Mouse (Mus musculus) erythroblast, adult 5-6 weeks (primary cell): ENCODE results near the gene Ctbp1. TPM values are rescaled to one million over a fixed set of nuclear protein-coding genes. Genes with fewer than 3 reads are reported as not detected.

Experiments used
- ATAC-seq: replicated peaks from 2 replicates; pipeline ENCODE4 v1.8.0; 2016; ENCODE audit warnings: moderate number of reproducible peaks, mild to moderate bottlenecking, moderate TSS enrichment, inconsistent platforms; ENCODE audit not compliant: poor library complexity, low FRiP score, severe bottlenecking
- total RNA-seq, 2 experiments: library from RNA; stranded (forward) in 1 of 2; stranded (reverse) in 1 of 2; fragments of 150-400 nt in 1 of 2; fragments of 200-764, 138-1000 nt in 1 of 2; gene quantifications; 2 replicates each; pipeline versions ENCODE4 v1.2.3 to v1.2.4; 2015 to 2017; ENCODE audit warnings: low replicate concordance in 2 of 2

Ctbp1 gene
- total RNA-seq (2015; ENCODE audit: low replicate concordance) (54.0 and 58.3 TPM in 2 replicates), total RNA-seq (2017; ENCODE audit: low replicate concordance) (55.8 and 90.1 TPM in 2 replicates)

GRCm38 (mm10) chr5:33274953-33275454 lies at the start of gene Ctbp1:
TSS of gene Ctbp1 (minus strand) at chr5:33274994.
- ATAC-seq: peak; percentile 54

DNA sequence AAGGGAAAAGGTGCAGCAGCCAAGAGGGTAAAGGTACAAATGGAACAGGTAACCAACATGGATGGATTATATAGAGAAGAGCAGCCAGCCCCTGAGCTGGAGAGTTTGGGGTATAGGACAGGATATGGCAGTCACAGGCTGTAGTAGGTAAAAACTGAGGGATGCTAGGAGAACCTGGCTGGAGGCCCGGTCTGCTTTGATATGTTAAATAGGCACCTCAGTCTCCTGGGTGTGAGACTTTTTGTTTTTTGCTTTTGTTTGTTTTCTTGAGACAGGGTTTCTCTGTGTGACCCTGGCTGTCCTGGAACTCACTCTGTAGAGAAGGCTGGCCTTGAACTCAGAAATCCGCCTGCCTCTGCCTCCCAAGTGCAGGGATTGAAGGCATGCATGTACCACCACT lies 49.7 kb upstream of the Ctbp1 start:
- ATAC-seq: no peak

DNA sequence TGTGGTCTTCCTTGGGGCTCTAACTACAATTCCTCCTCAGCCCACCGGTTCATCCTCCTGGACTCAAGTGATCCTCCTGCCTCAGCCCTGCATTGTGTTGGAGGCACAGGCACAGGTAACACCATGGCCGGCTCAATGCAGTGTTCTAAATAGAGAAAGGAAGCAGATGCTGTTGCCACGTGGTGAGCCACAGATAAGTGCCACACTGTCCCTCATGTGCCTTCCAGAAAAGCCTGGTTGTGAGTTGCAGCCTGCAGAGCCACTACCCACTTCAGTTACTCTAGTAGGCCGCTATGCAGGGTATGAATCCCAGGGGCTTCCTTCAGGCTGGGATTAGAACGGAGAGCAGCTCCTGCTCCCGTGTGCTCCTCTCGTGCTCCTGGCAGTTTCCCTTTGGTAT lies 37.4 kb upstream of the Ctbp1 start:
- no peak for ATAC-seq

- ATAC-seq: peak; percentile 78
Measured at GRCm38 (mm10) chr5:33310704-33311462, 36.1 kb upstream of the Ctbp1 start.

- ATAC-seq: no peak
Measured at GRCm38 (mm10) chr5:33301801-33302200, 27.0 kb upstream of the Ctbp1 start.

GRCm38 (mm10) chr5:33297164-33297563 lies 22.4 kb upstream of the Ctbp1 start:
- ATAC-seq: 0 out of 2 replicates have a peak, but pooled peaks have one; percentile 44

DNA sequence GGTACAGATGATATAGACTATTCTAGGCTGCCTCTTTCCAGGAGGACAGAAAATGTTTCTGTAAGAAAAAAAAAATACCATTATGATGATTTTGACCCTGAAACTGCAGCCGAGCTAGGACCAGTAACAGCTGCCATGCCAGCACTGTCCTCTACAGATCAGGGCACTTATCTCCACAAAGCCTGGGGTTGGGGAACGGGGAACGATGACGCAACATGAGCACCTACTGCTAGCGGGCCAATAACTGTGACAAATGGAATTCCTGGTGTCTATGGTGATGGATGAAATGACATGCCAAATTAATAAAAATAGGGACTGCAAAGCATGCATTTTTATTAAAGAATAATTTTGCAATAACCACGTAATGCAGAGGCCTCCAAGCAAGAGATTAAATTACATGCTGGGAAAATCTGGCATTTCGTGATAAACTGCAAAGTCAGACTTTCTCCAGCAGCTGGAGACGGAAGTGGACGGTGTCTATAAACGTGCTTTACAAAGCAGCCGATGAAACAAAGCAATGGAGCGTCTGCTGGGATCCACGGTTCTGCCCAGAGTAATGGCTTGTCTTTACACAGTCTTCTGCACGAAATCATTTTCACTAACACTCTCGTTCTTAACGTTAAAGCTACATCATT lies 19.1 kb upstream of the Ctbp1 start:
- no peak for ATAC-seq

GRCm38 (mm10) chr5:33283951-33284350 lies 9.2 kb upstream of the Ctbp1 start:
- no peak for ATAC-seq

DNA sequence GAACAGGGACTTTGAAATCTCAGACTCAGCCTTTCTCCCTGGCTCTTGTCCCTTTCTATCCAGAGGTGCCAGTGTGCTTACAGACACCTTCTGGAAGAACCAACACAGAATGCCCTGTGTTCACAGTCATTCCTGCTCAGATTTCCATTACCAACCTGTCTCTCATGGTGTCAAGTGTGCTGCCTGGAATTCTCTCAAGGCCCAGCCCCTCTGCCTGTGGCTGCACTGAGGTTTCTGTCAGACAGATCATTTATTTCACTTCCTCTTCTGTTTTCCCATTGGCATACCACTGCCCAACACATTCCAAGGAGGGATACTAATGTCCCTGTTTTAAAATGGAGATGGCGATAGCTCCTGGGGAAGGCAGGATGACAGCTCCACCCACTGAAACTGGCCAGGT lies 6.6 kb upstream of the Ctbp1 start:
- ATAC-seq: no peak

GRCm38 (mm10) chr5:33278950-33279349 lies 4.2 kb upstream of the Ctbp1 start:
- no peak for ATAC-seq

DNA sequence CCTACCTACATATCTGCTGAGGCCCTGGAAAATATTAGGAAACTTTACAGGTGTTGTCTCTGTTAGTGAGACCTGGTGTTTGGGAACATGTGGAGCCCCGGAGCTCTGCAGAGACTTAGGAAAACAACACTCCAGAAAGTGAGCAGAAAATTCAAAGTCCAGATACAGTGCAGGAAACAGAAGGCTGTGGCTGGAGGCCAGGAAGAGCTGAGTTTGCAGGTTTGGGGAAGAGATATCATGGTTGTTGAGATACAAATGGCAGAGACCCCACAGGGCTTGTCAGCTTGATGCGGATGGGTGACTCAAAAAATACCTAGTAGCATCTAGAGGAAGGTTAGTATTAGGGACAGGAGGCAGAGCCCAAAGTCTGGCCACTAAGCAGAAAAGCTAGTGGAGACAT lies 2.5 kb upstream of the Ctbp1 start:
- no peak for ATAC-seq

- ATAC-seq: no peak
Measured at GRCm38 (mm10) chr5:33275754-33276153, 960 bp upstream of the Ctbp1 start.

- peak; percentile 69 for ATAC-seq
Measured at GRCm38 (mm10) chr5:33274085-33274952, 475 bp downstream of the Ctbp1 start.

DNA sequence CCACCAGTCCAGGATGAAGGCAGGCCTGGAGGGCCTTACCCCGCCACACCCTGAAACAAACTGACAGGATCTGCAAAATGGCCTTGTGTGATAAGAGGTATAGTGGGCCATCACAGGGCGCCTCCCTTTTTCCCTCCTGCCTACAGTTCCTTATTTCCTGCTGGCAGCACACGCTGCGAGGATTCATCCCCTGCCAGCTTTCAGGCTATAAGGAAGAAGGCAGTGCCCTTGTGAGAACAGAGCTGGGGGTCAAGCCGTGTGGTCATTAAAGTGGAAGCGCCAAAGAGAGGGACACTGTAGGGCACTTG lies 1.1 kb downstream of the Ctbp1 start:
- peak; percentile 64 for ATAC-seq

DNA sequence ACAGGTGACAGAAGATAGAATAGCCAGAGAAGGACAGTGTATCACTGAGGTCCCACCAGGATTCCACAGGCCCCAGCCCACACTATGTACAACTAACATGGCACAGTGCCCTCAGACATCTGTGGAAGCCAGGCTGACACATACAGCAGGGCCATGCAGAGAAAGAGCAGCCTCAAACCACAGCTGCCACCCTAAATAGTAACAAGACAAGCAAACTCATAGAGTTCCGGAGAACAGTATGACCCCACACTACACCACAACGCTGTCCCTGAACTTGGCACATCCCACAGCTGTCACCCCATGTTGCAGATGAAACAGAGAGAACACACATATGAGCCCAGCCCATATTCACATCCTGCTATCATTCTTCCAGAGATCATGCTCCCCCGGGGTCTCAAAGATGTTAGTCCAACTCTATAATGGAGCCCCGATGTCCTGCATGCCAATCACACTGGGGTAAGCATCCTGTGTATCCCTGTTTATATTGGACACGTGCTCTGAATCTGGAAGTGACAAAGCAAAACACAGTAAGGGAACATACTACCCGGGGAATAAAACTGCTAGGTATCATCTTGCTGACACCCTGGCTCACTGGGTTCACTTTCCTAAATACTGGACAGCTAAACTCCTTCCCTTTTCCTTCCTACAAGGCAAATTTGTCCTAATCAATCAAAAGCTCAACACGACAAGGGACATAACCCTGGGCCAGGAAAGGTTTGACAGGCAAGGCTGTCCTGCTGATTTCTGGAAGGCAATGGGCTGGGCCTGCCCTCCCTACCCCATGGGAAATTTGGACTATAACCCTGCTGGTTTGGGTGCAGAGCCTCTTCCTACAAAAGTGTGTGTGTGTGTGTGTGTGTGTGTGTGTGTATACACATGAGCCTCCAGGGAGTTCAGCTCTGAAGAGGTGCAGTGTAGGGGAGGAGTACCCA lies 1.7 kb downstream of the Ctbp1 start:
- ATAC-seq: no peak

GRCm38 (mm10) chr5:33272146-33272545 lies 2.6 kb downstream of the Ctbp1 start:
- ATAC-seq: peak; percentile 32; the same call in 1 of the 2 replicates

GRCm38 (mm10) chr5:33270568-33270967 lies 4.2 kb downstream of the Ctbp1 start:
- ATAC-seq: peak; percentile 48

DNA sequence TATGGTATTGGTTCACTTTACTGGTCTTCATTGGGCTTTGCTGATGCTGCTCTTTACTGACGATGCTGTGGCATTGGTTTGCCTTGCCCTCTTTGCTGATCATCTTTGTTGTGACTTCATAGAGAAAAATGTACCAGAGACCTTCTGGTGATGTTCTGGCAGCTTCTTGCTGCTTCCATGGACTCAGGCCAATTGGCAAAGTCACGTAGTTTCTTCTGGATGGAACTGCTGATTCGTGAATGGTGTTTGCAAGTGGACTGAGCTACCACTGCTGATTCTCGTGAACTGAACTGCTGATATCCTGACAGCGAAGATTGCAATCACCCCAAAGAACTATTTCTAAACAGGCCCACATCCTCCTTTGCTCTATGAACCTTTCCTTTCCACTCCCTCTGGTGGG lies 20.4 kb downstream of the Ctbp1 start:
- no peak for ATAC-seq

DNA sequence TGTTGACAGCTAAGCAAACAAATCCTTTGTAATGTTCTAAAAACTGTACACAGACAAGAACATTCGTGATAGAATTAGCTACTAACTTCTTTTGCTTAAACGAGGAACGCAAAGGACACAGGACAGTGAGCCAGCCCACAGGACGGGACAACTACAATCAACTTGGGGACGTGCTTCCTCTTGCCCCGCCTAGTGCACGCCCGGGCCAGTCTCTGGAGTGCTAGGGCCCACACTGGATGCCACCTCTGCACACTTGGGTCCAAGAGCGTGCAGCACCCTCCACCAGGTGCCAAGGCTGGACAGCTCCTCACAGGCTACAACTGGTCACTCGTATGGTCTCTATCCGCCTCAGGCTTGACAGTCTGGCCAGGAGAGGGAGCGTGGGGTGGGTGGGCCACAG lies 26.6 kb downstream of the Ctbp1 start:
- no peak for ATAC-seq
